Mouse (Mus musculus) liver, adult 2 months (tissue): Measurements from ENCODE around the gene Myog.

Source experiments
- CTCF ChIP-seq: fragments of 200-500 bp; IDR thresholded peaks from 2 replicates; pipeline ENCODE4 v1.5.1; 2011; ENCODE audit warnings: low read depth, low read length, control low read depth
- POLR2A ChIP-seq: fragments of 200-500 bp; IDR thresholded peaks from 2 replicates; pipeline ENCODE4 v1.6.1; 2011; ENCODE audit warnings: low read length, control low read depth; ENCODE audit not compliant: insufficient read depth; ENCODE audit errors: extremely low read depth

GRCm38 (mm10) chr1:134334111-134334827, 44.5 kb downstream of the Myog start:
- TF ChIP-seq CTCF, result no peak
- no peak for TF ChIP-seq POLR2A
